Mouse (Mus musculus) limb, embryonic 15.5 days (tissue): ENCODE data around the gene Crtc1. TPM values are rescaled to one million over a fixed set of nuclear protein-coding genes. Genes with fewer than 3 reads are reported as not detected.

Experiments used
- ATAC-seq: fragments of 200-750 bp; cut with Nextera tagmentation; 2 replicates; pipeline ENCODE4 v1.8.0; 2017; ENCODE audit warnings: low read depth, moderate TSS enrichment; ENCODE audit not compliant: insufficient number of reproducible peaks, low FRiP score, low TSS enrichment
- H3K27ac ChIP-seq: fragments of 300-500 bp; sonication (generic); 2 replicates; pipeline ENCODE4 v1.5.1; 2015; ENCODE audit warnings: moderate library complexity, mild to moderate bottlenecking, inconsistent platforms
- H3K27me3 ChIP-seq: fragments of 300-500 bp; sonication (generic); 2 replicates; pipeline ENCODE4 v1.6.1; 2015; ENCODE audit warnings: inconsistent platforms
- H3K36me3 ChIP-seq: fragments of 300-500 bp; sonication (generic); 2 replicates; pipeline ENCODE4 v1.6.1; 2015; ENCODE audit warnings: inconsistent platforms
- H3K4me1 ChIP-seq: fragments of 300-500 bp; sonication (generic); 2 replicates; pipeline ENCODE4 v1.6.1; 2015; ENCODE audit warnings: inconsistent platforms
- H3K4me2 ChIP-seq: fragments of 300-500 bp; sonication (generic); 2 replicates; pipeline ENCODE4 v1.6.1; 2015; ENCODE audit warnings: mild to moderate bottlenecking, inconsistent platforms
- H3K4me3 ChIP-seq: fragments of 300-500 bp; sonication (generic); 2 replicates; pipeline ENCODE4 v1.5.1; 2015; ENCODE audit warnings: mild to moderate bottlenecking, inconsistent platforms
- H3K9ac ChIP-seq: fragments of 300-500 bp; sonication (generic); 2 replicates; pipeline ENCODE4 v1.6.1; 2015; ENCODE audit warnings: inconsistent platforms
- H3K9me3 ChIP-seq: fragments of 300-500 bp; sonication (generic); 2 replicates; pipeline ENCODE4 v1.6.1; 2016; ENCODE audit warnings: inconsistent platforms
- WGBS: fragments of 180-500 bp; shearing (Covaris S2); methylation state at CpG from one replicate; pipeline ENCODE4 v1.1.7; 2015; 5-methylcytosine and 5-hydroxymethylcytosine counted together
- polyA plus RNA-seq: library from polyadenylated mRNA; unstranded; fragments of >200 nt; fragmentation: Nextera tagmentation; extraction: Ambion mirVana; gene quantifications from 2 replicates; pipeline ENCODE4 v1.2.1, GENCODE M21; 2015

Gene Crtc1
- polyA plus RNA-seq, 1 experiment from 2014 or later, result 22.2 TPM

DNA sequence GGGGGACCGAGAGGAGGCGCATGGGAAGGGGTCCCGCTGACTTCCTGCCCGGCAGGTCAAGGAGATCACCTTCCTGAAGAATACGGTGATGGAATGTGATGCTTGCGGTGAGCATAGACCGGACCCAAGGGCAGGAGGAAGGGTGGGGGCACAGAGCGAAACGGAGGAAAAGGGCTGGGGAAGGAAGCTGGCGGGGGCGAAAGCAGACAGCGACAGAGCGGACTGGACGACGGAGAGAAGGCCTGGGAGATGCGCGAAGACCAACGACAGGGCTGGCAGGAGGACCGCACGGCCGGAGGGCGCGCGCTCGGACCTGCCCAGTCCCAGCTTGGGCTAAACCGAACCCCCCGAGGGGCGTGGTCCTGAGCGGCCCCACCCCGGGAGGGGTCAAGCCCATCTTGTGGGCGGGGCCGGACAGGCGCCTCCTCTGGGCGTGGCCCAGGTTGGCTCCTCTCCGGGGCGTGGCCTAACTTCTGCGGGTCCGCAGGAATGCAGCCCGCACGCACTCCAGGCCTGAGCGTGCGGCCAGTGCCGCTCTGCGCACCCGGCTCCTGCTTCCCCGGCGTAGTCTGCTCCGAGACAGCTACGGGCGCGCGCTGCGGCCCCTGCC, 65.0 kb downstream of the Crtc1 start:
- Histone ChIP-seq H3K9ac (peak overlapping the region; percentile 26; the same call in 1 of the 2 replicates), H3K4me2 (peak overlapping the region; percentile 70), H3K9me3 (no peaks in the 10 kb centered on the region), H3K36me3 (no peaks in the 10 kb centered on the region), H3K4me3 (peak overlapping the region; percentile 47), H3K27me3 (peaks cover 79% of the 10 kb centered on the region), H3K27ac (0 out of 2 replicates have a peak overlapping the region, but pooled peaks have one; percentile 8), H3K4me1 (peaks cover 65% of the 10 kb centered on the region)
- under 1% methylated on average over 45 of the region's 53 CpGs for WGBS
- ATAC-seq, result peak; percentile 57

DNA sequence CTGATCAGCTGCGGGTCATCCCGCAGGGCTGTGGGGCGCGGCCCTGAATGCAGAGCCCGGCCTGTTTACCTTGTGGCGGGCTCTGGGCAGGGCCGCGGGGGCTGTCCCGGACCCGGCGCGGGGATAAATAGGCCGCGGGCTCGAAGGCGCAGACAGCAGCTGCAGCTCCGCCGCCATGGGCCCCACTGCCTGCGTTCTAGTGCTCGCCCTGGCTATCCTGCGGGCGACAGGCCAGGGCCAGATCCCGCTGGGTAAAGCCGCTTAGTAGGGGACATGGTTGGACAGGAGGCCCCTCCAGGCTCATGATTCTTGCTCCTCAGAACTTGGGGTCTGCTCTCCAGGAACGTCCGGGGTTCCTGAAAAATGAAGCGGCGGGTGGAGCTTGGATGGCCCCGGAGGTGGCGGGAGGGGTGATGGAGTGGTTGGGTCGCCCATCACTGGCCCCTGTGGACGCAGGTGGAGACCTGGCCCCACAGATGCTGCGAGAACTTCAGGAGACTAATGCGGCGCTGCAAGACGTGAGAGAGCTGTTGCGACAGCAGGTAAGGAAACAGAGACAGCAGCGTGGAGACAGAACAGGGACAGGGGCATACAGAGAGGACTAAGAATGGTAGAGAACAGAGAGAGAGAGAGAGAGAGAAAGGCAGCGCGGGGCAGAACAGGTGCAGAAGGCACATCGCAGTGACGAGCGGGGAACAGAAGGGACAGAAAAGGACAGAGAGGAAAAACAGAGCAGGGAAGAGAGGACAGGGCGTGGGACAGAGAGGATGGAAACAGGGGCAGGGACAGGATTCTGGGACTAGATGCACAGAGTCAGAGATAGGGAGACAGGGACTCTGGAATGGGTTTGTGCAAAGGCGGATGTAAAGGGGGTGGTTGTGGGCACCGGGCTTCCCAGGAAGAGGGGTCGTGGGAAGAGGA, 65.7 kb downstream of the Crtc1 start, which contains the start of gene Comp:
TSS of gene Comp (plus strand) at position 162 of the 921 bp plus-strand sequence.
- H3K4me3 ChIP-seq, result peak within 1 kb of the TSS; percentile 47
- no peaks in the 10 kb centered on the region for H3K36me3 ChIP-seq
- H3K27ac ChIP-seq, result peak within 1 kb of the TSS; percentile 83
- H3K4me2 ChIP-seq, result peak within 1 kb of the TSS; percentile 70
- H3K27me3 ChIP-seq, result peaks cover 71% of the 10 kb centered on the region
- peaks cover 65% of the 10 kb centered on the region for H3K4me1 ChIP-seq
- H3K9ac ChIP-seq, result peak within 1 kb of the TSS; percentile 26; the same call in 1 of the 2 replicates
- 3% methylated on average over 47 of the region's 47 CpGs for WGBS
- ATAC-seq, result no peak
- H3K9me3 ChIP-seq, result no peaks in the 10 kb centered on the region

DNA sequence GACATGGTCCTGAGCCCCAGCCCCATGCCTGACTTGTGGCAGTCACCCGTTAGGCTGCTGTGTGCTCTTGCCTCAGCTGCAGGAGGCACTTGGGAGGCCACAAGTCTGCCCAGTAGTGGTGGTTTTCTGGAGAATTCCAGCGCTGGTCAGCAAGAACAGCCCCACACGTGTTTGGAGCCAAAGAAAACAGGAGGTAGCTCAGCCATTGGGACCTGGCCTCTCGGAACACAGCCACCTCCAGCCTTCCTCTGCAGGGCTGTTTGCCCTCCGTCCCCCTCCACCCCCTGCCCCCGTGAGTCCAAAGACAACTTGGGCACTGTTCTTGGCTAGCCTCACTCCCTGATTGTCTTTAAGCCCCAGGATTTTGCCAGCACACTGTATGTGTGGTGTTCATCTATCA, 67.4 kb downstream of the Crtc1 start:
- H3K27ac ChIP-seq, result peak overlapping the region; percentile 83
- peaks cover 65% of the 10 kb centered on the region for H3K4me1 ChIP-seq
- H3K9me3 ChIP-seq, result no peaks in the 10 kb centered on the region
- ATAC-seq, result 0 out of 2 replicates have a peak, but pooled peaks have one; percentile 16
- 30% methylated on average over 6 of the region's 6 CpGs for WGBS
- no peak overlapping the region for H3K9ac ChIP-seq
- H3K4me2 ChIP-seq, result no peak overlapping the region
- peaks cover 54% of the 10 kb centered on the region for H3K27me3 ChIP-seq
- no peaks in the 10 kb centered on the region for H3K36me3 ChIP-seq
- no peak overlapping the region for H3K4me3 ChIP-seq

- 61% methylated on average over 7 of the region's 7 CpGs for WGBS
- ATAC-seq, result peak; percentile 15; the same call in 1 of the 2 replicates
These were observed 68.9 kb downstream of the Crtc1 start for GRCm38 (mm10) chr8:70370476-70370875.

GRCm38 (mm10) chr8:70366588-70366987, 72.8 kb downstream of the Crtc1 start:
- Histone ChIP-seq H3K27ac (peak overlapping the region; percentile 50; the same call in 1 of the 2 replicates), H3K9me3 (no peaks in the 10 kb centered on the region), H3K27me3 (0 out of 2 replicates have a peak, but pooled peaks cover 1% of the 10 kb centered on the region), H3K4me1 (peaks cover 36% of the 10 kb centered on the region), H3K9ac (no peak overlapping the region), H3K4me3 (no peak overlapping the region), H3K36me3 (no peaks in the 10 kb centered on the region), H3K4me2 (no peak overlapping the region)
- peak; percentile 53; the same call in 1 of the 2 replicates for ATAC-seq
- WGBS, result 69% methylated on average over 5 of the region's 5 CpGs

More at GRCm38 (mm10) chr8:70370476-70370875, 68.9 kb downstream of the Crtc1 start:
- peaks cover 40% of the 10 kb centered on the region for H3K27me3 ChIP-seq
- H3K27ac ChIP-seq, result peak overlapping the region; percentile 67
- no peak overlapping the region for H3K4me3 ChIP-seq
- no peak overlapping the region for H3K9ac ChIP-seq
- H3K9me3 ChIP-seq, result no peaks in the 10 kb centered on the region
- no peaks in the 10 kb centered on the region for H3K36me3 ChIP-seq
- H3K4me2 ChIP-seq, result no peak overlapping the region
- H3K4me1 ChIP-seq, result peaks cover 52% of the 10 kb centered on the region

DNA sequence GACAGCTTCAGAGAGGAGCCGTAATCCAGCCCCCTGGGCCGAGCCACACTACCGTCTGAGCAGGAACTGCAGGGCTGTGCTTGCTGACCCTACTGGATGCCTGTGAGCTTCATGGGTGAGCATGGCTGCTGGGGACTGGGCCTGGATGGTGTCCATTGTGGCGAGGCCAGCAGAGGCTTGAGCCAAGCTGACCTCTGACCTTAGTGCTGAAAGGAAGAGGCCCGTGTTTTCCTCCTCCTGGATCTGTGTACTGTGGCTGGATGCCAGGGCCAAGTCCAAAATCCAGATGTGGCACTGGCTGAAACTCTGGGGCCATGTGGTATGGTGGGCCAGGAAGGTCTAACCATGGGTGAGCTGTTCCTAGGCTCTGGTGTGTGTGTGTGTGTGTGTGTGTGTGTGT, 75.3 kb downstream of the Crtc1 start:
- Histone ChIP-seq H3K4me2 (no peak overlapping the region), H3K27ac (peak overlapping the region; percentile 50; the same call in 1 of the 2 replicates), H3K4me3 (no peak overlapping the region), H3K9ac (no peak overlapping the region), H3K27me3 (no peaks in the 10 kb centered on the region), H3K4me1 (peaks cover 37% of the 10 kb centered on the region), H3K9me3 (no peaks in the 10 kb centered on the region), H3K36me3 (no peaks in the 10 kb centered on the region)
- WGBS, result 30% methylated on average over 5 of the region's 5 CpGs
- no peak; the same call in 1 of the 2 replicates for ATAC-seq

DNA sequence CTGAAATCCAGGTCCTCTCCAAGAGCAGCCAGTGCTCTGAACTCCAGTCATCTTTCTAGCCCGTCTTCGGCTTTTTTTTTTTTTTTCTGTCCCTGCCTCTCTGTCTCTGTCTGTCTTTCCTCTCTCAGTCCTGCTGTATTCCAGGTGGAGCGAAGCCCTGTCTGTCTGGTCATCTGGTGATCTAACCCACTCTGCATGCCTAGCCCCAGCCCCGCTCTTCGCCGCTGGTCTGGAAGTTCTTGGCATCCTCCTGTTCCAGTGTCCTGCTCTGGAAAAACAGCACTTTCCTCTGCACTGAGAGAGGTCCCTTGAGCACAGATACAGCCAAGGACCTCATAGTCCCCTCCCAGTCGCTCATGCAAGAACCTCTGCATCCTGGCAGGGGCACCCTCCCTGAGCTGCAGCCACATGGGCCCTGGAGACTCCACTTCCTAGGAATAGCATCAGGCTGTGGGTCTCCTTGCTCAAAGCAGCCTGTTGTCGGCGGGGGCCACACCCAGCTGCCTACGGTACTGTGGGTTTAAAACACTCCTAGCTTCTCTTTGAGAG, 77.8 kb downstream of the Crtc1 start:
- no peak for ATAC-seq
- no peak overlapping the region for H3K4me2 ChIP-seq
- H3K4me1 ChIP-seq, result peaks cover 37% of the 10 kb centered on the region
- H3K4me3 ChIP-seq, result no peak overlapping the region
- 62% methylated on average over 10 of the region's 10 CpGs for WGBS
- no peak overlapping the region for H3K9ac ChIP-seq
- H3K9me3 ChIP-seq, result no peaks in the 10 kb centered on the region
- peak overlapping the region; percentile 83 for H3K27ac ChIP-seq
- no peaks in the 10 kb centered on the region for H3K36me3 ChIP-seq
- H3K27me3 ChIP-seq, result no peaks in the 10 kb centered on the region

DNA sequence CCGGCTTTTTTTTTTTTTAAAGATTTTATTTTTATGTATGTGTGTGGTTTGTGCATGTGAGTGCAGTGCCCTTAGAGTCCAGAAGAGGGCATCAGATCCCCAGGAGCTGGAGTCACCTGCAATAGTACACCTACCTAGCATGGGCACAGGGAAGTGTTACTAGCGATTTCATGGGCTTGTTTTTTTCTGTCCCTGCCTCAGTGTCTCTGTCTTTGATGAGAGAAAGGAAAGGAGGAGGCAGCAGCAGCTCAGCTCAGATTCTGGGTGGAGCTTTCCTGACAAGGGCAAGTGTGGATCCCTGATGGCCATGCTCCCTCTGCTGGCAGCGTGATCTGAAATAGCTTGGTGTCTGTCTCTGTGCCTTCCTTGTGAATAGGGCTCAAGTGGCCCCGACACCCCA, 78.6 kb downstream of the Crtc1 start:
- Histone ChIP-seq H3K36me3 (no peaks in the 10 kb centered on the region), H3K9ac (no peak overlapping the region), H3K9me3 (no peaks in the 10 kb centered on the region), H3K4me3 (no peak overlapping the region), H3K27ac (peak overlapping the region; percentile 43; the same call in 1 of the 2 replicates), H3K4me1 (peaks cover 37% of the 10 kb centered on the region), H3K27me3 (no peaks in the 10 kb centered on the region), H3K4me2 (no peak overlapping the region)
- WGBS, result 48% methylated on average over 4 of the region's 4 CpGs
- no peak for ATAC-seq

- Histone ChIP-seq H3K27ac (no peak overlapping the region), H3K9ac (no peak overlapping the region), H3K4me1 (peaks cover 38% of the 10 kb centered on the region), H3K36me3 (no peaks in the 10 kb centered on the region), H3K27me3 (no peaks in the 10 kb centered on the region), H3K4me2 (no peak overlapping the region), H3K9me3 (no peaks in the 10 kb centered on the region), H3K4me3 (no peak overlapping the region)
- WGBS, result 21% methylated on average over 3 of the region's 3 CpGs
- ATAC-seq, result no peak
These were observed 80.0 kb downstream of the Crtc1 start for GRCm38 (mm10) chr8:70359411-70359810.

DNA sequence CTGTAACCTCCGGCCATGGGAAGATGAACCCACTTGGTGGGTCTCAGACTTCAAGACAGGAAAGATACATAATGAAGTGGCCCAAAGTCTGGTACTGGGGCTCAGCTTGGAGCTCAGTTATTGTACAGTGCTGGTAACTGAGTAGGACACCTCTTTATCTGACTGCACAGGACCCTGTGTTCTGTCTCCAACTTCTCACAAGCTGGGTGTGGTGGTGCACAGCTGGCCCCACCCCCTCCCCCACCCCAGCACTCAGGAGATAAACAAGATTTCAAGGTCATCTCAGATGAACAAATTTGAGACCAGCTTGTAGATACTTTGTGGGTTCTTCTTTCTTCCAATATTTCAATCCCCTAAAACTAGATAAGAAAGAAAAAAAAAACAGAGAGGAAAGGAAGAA, 83.3 kb downstream of the Crtc1 start:
- H3K4me1 ChIP-seq, result peaks cover 36% of the 10 kb centered on the region
- no peak overlapping the region for H3K4me3 ChIP-seq
- H3K9ac ChIP-seq, result no peak overlapping the region
- ATAC-seq, result no peak
- no peaks in the 10 kb centered on the region for H3K27me3 ChIP-seq
- 80% methylated on average over 1 of the region's 1 CpGs for WGBS
- H3K9me3 ChIP-seq, result no peaks in the 10 kb centered on the region
- no peak overlapping the region for H3K27ac ChIP-seq
- no peak overlapping the region for H3K4me2 ChIP-seq
- no peaks in the 10 kb centered on the region for H3K36me3 ChIP-seq

- H3K4me2 ChIP-seq, result peak overlapping the region; percentile 70
- ATAC-seq, result no peak
- H3K9ac ChIP-seq, result 0 out of 2 replicates have a peak overlapping the region, but pooled peaks have one; percentile 37
- H3K9me3 ChIP-seq, result no peaks in the 10 kb centered on the region
- H3K27ac ChIP-seq, result peak overlapping the region; percentile 84
- 55% methylated on average over 4 of the region's 4 CpGs for WGBS
- H3K4me3 ChIP-seq, result peak overlapping the region; percentile 98; the same call in 1 of the 2 replicates
- H3K27me3 ChIP-seq, result no peaks in the 10 kb centered on the region
- H3K4me1 ChIP-seq, result peaks cover 45% of the 10 kb centered on the region
- peaks cover 7% of the 10 kb centered on the region for H3K36me3 ChIP-seq
These were observed 85.4 kb downstream of the Crtc1 start for GRCm38 (mm10) chr8:70354004-70354403.
